Mouse (Mus musculus): Measurements from ENCODE around the gene Prl7c1.
"Not testable (repeated sequence)": the region's sequence is repeated elsewhere in the genome, so short reads cannot be mapped to it uniquely, and the experiment has no call there.

Gene Prl7c1

GRCm38 (mm10) chr13:27780704-27781103 lies at the start of gene Prl7c1:
Gene Prl7c1, minus strand, starts transcription at chr13:27780804.
- not testable (repeated sequence) for DNase-seq

- no peak for DNase-seq
Observed at GRCm38 (mm10) chr13:27802765-27803164, 22.2 kb upstream of the Prl7c1 start.

GRCm38 (mm10) chr13:27801354-27801753 lies 20.8 kb upstream of the Prl7c1 start, which contains the start of gene Prl2a1:
Gene Prl2a1, plus strand, starts transcription at chr13:27801654.
- no peak for DNase-seq

- no peak for DNase-seq
Observed at GRCm38 (mm10) chr13:27799303-27799702, 18.7 kb upstream of the Prl7c1 start.

GRCm38 (mm10) chr13:27734512-27735186 lies 46.0 kb downstream of the Prl7c1 start:
- no peak for DNase-seq

- DNase-seq: not testable (repeated sequence)
Observed at GRCm38 (mm10) chr13:27730286-27730959, 50.2 kb downstream of the Prl7c1 start.

- peak; percentile 7 to 32 for DNase-seq
Observed at GRCm38 (mm10) chr13:27725057-27725456, 55.5 kb downstream of the Prl7c1 start.
